Mouse (Mus musculus): Measurements from ENCODE around the gene Acacb. TPM values are rescaled to one million over a fixed set of nuclear protein-coding genes. Genes with fewer than 3 reads are reported as not detected.

The Acacb gene
- total RNA-seq, 2 experiments from 2014 or later = 101 to 102 TPM

- no peak for DNase-seq
Measured at GRCm38 (mm10) chr5:114176548-114177400, 30.4 kb downstream of the Acacb start.

GRCm38 (mm10) chr5:114177966-114178719 lies 31.8 kb downstream of the Acacb start:
- DNase-seq = no peak

- peak; percentile 65 for DNase-seq
Measured at GRCm38 (mm10) chr5:114179541-114179940, 33.2 kb downstream of the Acacb start.

- no peak for DNase-seq
Measured at GRCm38 (mm10) chr5:114183493-114183892, 37.2 kb downstream of the Acacb start.

- no peak for DNase-seq
Measured at GRCm38 (mm10) chr5:114187108-114187507, 40.8 kb downstream of the Acacb start.

GRCm38 (mm10) chr5:114188900-114189464 lies 42.6 kb downstream of the Acacb start:
- peak; percentile 31 for DNase-seq

GRCm38 (mm10) chr5:114194161-114194560 lies 47.8 kb downstream of the Acacb start:
- DNase-seq = no peak

- DNase-seq = peak; percentile 61
Measured at GRCm38 (mm10) chr5:114199116-114199777, 52.9 kb downstream of the Acacb start.

- no peak for DNase-seq
Measured at GRCm38 (mm10) chr5:114206158-114206557, 59.8 kb downstream of the Acacb start.

- DNase-seq = no peak
Measured at GRCm38 (mm10) chr5:114213183-114213582, 66.8 kb downstream of the Acacb start.

- DNase-seq = no peak
Measured at GRCm38 (mm10) chr5:114218771-114219170, 72.4 kb downstream of the Acacb start.

GRCm38 (mm10) chr5:114226051-114226450 lies 79.7 kb downstream of the Acacb start:
- DNase-seq = no peak

GRCm38 (mm10) chr5:114228901-114229300 lies 82.6 kb downstream of the Acacb start:
- DNase-seq = no peak

- DNase-seq = no peak
Measured at GRCm38 (mm10) chr5:114238924-114239323, 92.6 kb downstream of the Acacb start.

- DNase-seq = no peak
Measured at GRCm38 (mm10) chr5:114239737-114240136, 93.4 kb downstream of the Acacb start.

GRCm38 (mm10) chr5:114246465-114246864 lies 100.1 kb downstream of the Acacb start:
- DNase-seq = no peak

GRCm38 (mm10) chr5:114248174-114248589 lies 101.8 kb downstream of the Acacb start:
- peak; percentile 86 for DNase-seq

GRCm38 (mm10) chr5:114259495-114259894 lies 113.2 kb downstream of the Acacb start:
- no peak for DNase-seq

GRCm38 (mm10) chr5:114261494-114261893 lies 115.2 kb downstream of the Acacb start:
- no peak for DNase-seq

- DNase-seq = no peak
Measured at GRCm38 (mm10) chr5:114264030-114264459, 117.7 kb downstream of the Acacb start.

- DNase-seq = no peak
Measured at GRCm38 (mm10) chr5:114264791-114265190, 118.5 kb downstream of the Acacb start.

GRCm38 (mm10) chr5:114268646-114269045 lies 122.3 kb downstream of the Acacb start:
- no peak for DNase-seq

GRCm38 (mm10) chr5:114269499-114269898 lies 123.2 kb downstream of the Acacb start:
- no peak for DNase-seq

All from heart, postnatal 4 days (tissue).